In the genomic region with DNA sequence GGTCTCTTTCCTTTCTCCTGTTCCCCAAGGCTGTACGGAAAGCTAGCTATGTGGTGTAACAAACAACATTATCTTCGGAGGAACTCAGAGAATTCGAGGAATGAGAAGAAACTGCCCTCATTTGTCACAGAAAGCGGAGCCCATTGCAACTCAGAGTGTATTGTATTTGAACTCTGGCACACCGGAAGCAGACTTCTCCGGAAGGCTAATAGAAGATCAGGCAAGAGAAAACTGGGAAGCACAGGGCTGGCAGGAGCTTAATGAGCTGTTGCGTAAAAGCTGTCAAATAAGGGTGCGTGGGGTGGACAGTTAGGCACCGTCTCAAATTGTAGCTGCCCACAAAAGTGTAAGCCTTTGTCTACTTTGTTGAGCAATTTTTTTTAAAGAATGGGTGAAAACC, we compare ENCODE assay signal across 10 mouse cellular contexts. TPM values are rescaled to one million over a fixed set of nuclear protein-coding genes. Genes with fewer than 3 reads are reported as not detected.
DNase-seq lines count a peak whose midpoint lies in the region; ATAC-seq lines count a peak whose summit lies in the region.
"Had no signal": no experiment of that assay in that cellular context is flagged by ENCODE, and none has a peak within 500 bp of the region (broad histone marks: within the 10 kb centered on the region; RNA-seq: fewer than 3 reads in every experiment).

No protein-coding gene starts in this region.

- ATAC-seq in liver, embryonic 12.5 days, result no peak
- no peak for ATAC-seq in embryonic facial prominence, embryonic 11.5 days (replicated peaks; ENCODE audit: insufficient number of reproducible peaks, low FRiP score, low TSS enrichment, low read depth)
- no peak for ATAC-seq in kidney, embryonic 15.5 days (replicated peaks; ENCODE audit: low FRiP score)

- H3K4me2 ChIP-seq in liver, embryonic 12.5 days, result no peak overlapping the region
- H3K4me2 ChIP-seq in embryonic facial prominence, embryonic 11.5 days (ENCODE audit: low read depth, low read length), result no peak overlapping the region
- H3K4me2 ChIP-seq in kidney, embryonic 15.5 days, result no peak overlapping the region
- H3K4me2 ChIP-seq: embryonic facial prominence, embryonic 15.5 days; neural tube, embryonic 13.5 days had no signal

- no peaks in the 10 kb centered on the region for H3K36me3 ChIP-seq in liver, embryonic 12.5 days
- H3K36me3 ChIP-seq in embryonic facial prominence, embryonic 11.5 days (replicated peaks; ENCODE audit: control insufficient read depth, insufficient read depth, low read depth, low read length), result no peaks in the 10 kb centered on the region
- H3K36me3 ChIP-seq in kidney, embryonic 15.5 days, result no peaks in the 10 kb centered on the region
- H3K36me3 ChIP-seq: embryonic facial prominence, embryonic 15.5 days; neural tube, embryonic 13.5 days had no signal

- H3K4me1 ChIP-seq in liver, embryonic 12.5 days, result peaks cover 36% of the 10 kb centered on the region
- H3K4me1 ChIP-seq in embryonic facial prominence, embryonic 11.5 days (ENCODE audit: control insufficient read depth, insufficient read depth, low read length), result peaks cover 2% of the 10 kb centered on the region
- H3K4me1 ChIP-seq in kidney, embryonic 15.5 days, result peaks cover 32% of the 10 kb centered on the region

- H3K27ac ChIP-seq in liver, embryonic 12.5 days, result peak overlapping the region; percentile 23
- no peak overlapping the region for H3K27ac ChIP-seq in embryonic facial prominence, embryonic 11.5 days (replicated peaks; ENCODE audit: low read depth, low read length)
- peak overlapping the region; percentile 67 for H3K27ac ChIP-seq in kidney, embryonic 15.5 days
- H3K27ac ChIP-seq: embryonic facial prominence, embryonic 15.5 days had no signal

- WGBS in liver, embryonic 12.5 days (ENCODE audit: insufficient replicate concordance), result 34% methylated on average over 9 of the region's 9 CpGs
- WGBS in embryonic facial prominence, embryonic 11.5 days, result 26% methylated on average over 9 of the region's 9 CpGs
- WGBS in kidney, embryonic 15.5 days, result 13% methylated on average over 9 of the region's 9 CpGs

- no peaks in the 10 kb centered on the region for H3K9me3 ChIP-seq in liver, embryonic 12.5 days (replicated peaks)
- no peaks in the 10 kb centered on the region for H3K9me3 ChIP-seq in embryonic facial prominence, embryonic 11.5 days (replicated peaks; ENCODE audit: control insufficient read depth, low read length)
- no peaks in the 10 kb centered on the region for H3K9me3 ChIP-seq in kidney, embryonic 15.5 days (replicated peaks)
- H3K9me3 ChIP-seq: embryonic facial prominence, embryonic 15.5 days; neural tube, embryonic 13.5 days had no signal

- H3K27me3 ChIP-seq in liver, embryonic 12.5 days (replicated peaks), result no peaks in the 10 kb centered on the region
- H3K27me3 ChIP-seq in embryonic facial prominence, embryonic 11.5 days (ENCODE audit: control insufficient read depth, insufficient read depth, low read length), result no peaks in the 10 kb centered on the region
- H3K27me3 ChIP-seq in kidney, embryonic 15.5 days, result no peaks in the 10 kb centered on the region
- H3K27me3 ChIP-seq: embryonic facial prominence, embryonic 15.5 days; neural tube, embryonic 13.5 days had no signal

- H3K4me3 ChIP-seq in liver, embryonic 12.5 days, result no peak overlapping the region
- H3K4me3 ChIP-seq in embryonic facial prominence, embryonic 11.5 days (ENCODE audit: low read depth, low read length), result no peak overlapping the region
- no peak overlapping the region for H3K4me3 ChIP-seq in kidney, embryonic 15.5 days (replicated peaks)
- H3K4me3 ChIP-seq: embryonic facial prominence, embryonic 15.5 days; neural tube, embryonic 13.5 days had no signal

- DNase-seq in liver, result no peak
- DNase-seq in embryonic facial prominence, embryonic 11.5 days (ENCODE audit: low spot score), result peak; percentile 59
- peak; percentile 28 for DNase-seq in lung, postnatal 14 days
- DNase-seq in frontal cortex, postnatal 25 days (ENCODE audit: low spot score in 2 of 2), result no peak
- DNase-seq in thymus, postnatal 36 days, result no peak
- DNase-seq: right cerebral cortex, postnatal 4 days had no signal

- no peak overlapping the region for H3K9ac ChIP-seq in liver, embryonic 12.5 days
- H3K9ac ChIP-seq in embryonic facial prominence, embryonic 11.5 days (replicated peaks; ENCODE audit: low read length), result no peak overlapping the region
- no peak overlapping the region for H3K9ac ChIP-seq in kidney, embryonic 15.5 days
- H3K9ac ChIP-seq: embryonic facial prominence, embryonic 15.5 days; neural tube, embryonic 13.5 days had no signal

RNA-seq across cellular contexts. Expression of gene Rfx8, which starts 10.7 kb away (rescaled TPM):
- polyA plus RNA-seq in liver, embryonic 12.5 days (2016; fragmentation: Nextera tagmentation; extraction: Ambion mirVana), result 0.12 TPM in 2 replicates
- polyA plus RNA-seq in embryonic facial prominence, embryonic 11.5 days (2014; fragmentation: Nextera tagmentation; extraction: Ambion mirVana), result 2.0 and 2.1 TPM in 2 replicates
- 0.31 and 0.51 TPM in 2 replicates for polyA plus RNA-seq in kidney, embryonic 15.5 days (2015; fragmentation: Nextera tagmentation; extraction: Ambion mirVana)

Comparison
In these comparisons a context has a peak if more than half of its experiments do, and no peak if none do; other contexts are left out.
1. DNase-seq: peak in embryonic facial prominence, embryonic 11.5 days (single experiment) and lung, postnatal 14 days (single experiment); none in liver (single experiment), frontal cortex, postnatal 25 days (0 of 2) and thymus, postnatal 36 days (0 of 2).